Mouse (Mus musculus) gonadal fat pad, adult 2 months (tissue): Measurements from ENCODE around the gene Sugt1. TPM values are rescaled to one million over a fixed set of nuclear protein-coding genes. Genes with fewer than 3 reads are reported as not detected.

ENCODE experiments used
- DNase-seq: peaks from one replicate; pipeline ENCODE4 v3.0.0-alpha.2; 2012; ENCODE audit warnings: low read depth
- polyA plus RNA-seq: library from polyadenylated mRNA; depleted of rRNA; stranded (reverse); fragments of >200 nt; gene quantifications from 2 replicates; pipeline ENCODE4 v1.2.3, GENCODE M21; 2012; rRNA removed

The Sugt1 gene
- polyA plus RNA-seq, 1 experiment = 7.8 TPM

GRCm38 (mm10) chr14:79677108-79677753, 89.7 kb downstream of the Sugt1 start:
- no peak for DNase-seq

- no peak for DNase-seq
Measured at GRCm38 (mm10) chr14:79677891-79678687, 90.6 kb downstream of the Sugt1 start.

GRCm38 (mm10) chr14:79680652-79681051, 93.2 kb downstream of the Sugt1 start:
- no peak for DNase-seq

Other genes starting within 250 kb of the Sugt1 start
- gene Naa16, start 196.9 kb upstream of the Sugt1 start, polyA plus RNA-seq = 1.7 and 3.0 TPM in 2 replicates
- 2.8 and 3.2 TPM in 2 replicates for gene Mtrf1, start 189.9 kb upstream of the Sugt1 start, polyA plus RNA-seq
- 5.1 and 7.0 TPM in 2 replicates for gene Kbtbd7, start 161.2 kb upstream of the Sugt1 start, polyA plus RNA-seq
- 0.34 and 0.39 TPM in 2 replicates for gene Kbtbd6, start 135.9 kb upstream of the Sugt1 start, polyA plus RNA-seq
- 16.1 TPM in 2 replicates for gene Elf1, start 106.5 kb upstream of the Sugt1 start, polyA plus RNA-seq
- gene Wbp4, start 106.2 kb upstream of the Sugt1 start, polyA plus RNA-seq = 5.3 TPM in 2 replicates
- gene Cnmd, start 74.5 kb downstream of the Sugt1 start, polyA plus RNA-seq = 3.6 and 5.1 TPM in 2 replicates
- gene Pcdh8, start 183.6 kb downstream of the Sugt1 start, polyA plus RNA-seq = 0.12 and 0.75 TPM in 2 replicates